Mouse (Mus musculus) lung, embryonic 14.5 days (tissue): ENCODE results near the gene Entpd2. TPM values are rescaled to one million over a fixed set of nuclear protein-coding genes. Genes with fewer than 3 reads are reported as not detected.

Experiments used
- ATAC-seq: fragments of 200-750 bp; cut with Nextera tagmentation; 2 replicates; pipeline ENCODE4 v1.8.0; 2017; ENCODE audit warnings: mild to moderate bottlenecking, moderate TSS enrichment, moderate library complexity; ENCODE audit not compliant: insufficient read depth
- DNase-seq: peaks from one replicate; pipeline ENCODE4 v3.0.0-alpha.2; 2015
- H3K27ac ChIP-seq: fragments of 300-500 bp; sonication (generic); 2 replicates; pipeline ENCODE4 v1.5.1; 2014; ENCODE audit warnings: low read depth, mild to moderate bottlenecking, moderate library complexity
- H3K27me3 ChIP-seq: fragments of 300-500 bp; sonication (generic); 2 replicates; pipeline ENCODE4 v1.6.1; 2014; ENCODE audit warnings: low read length, control low read depth; ENCODE audit not compliant: insufficient read depth
- H3K36me3 ChIP-seq: fragments of 300-500 bp; sonication (generic); 2 replicates; pipeline ENCODE4 v1.6.1; 2014; ENCODE audit warnings: control low read depth; ENCODE audit not compliant: insufficient read depth
- H3K4me1 ChIP-seq: fragments of 300-500 bp; sonication (generic); 2 replicates; pipeline ENCODE4 v1.6.1; 2014; ENCODE audit warnings: antibody characterized with exemption, control low read depth; ENCODE audit not compliant: insufficient read depth
- H3K4me2 ChIP-seq: fragments of 300-500 bp; sonication (generic); 2 replicates; pipeline ENCODE4 v1.6.1; 2014; ENCODE audit warnings: mild to moderate bottlenecking
- H3K4me3 ChIP-seq: fragments of 300-500 bp; sonication (generic); 2 replicates; pipeline ENCODE4 v1.5.1; 2014; ENCODE audit warnings: low read depth, low read length
- H3K9ac ChIP-seq: fragments of 300-500 bp; sonication (generic); 2 replicates; pipeline ENCODE4 v1.6.1; 2014
- H3K9me3 ChIP-seq: fragments of 300-500 bp; sonication (generic); 2 replicates; pipeline ENCODE4 v1.6.1; 2016; ENCODE audit warnings: low read depth, low read length, control low read depth
- CTCF ChIP-seq: IDR thresholded peaks from 2 replicates; pipeline ENCODE4 v1.5.1; 2016; ENCODE audit warnings: antibody characterized with exemption, low read depth
- WGBS: fragments of 180-500 bp; shearing (Covaris S2); extraction: QIAGEN DNeasy Blood & Tissue Kit; methylation state at CpG from one replicate; pipeline ENCODE4 v1.1.7; 2014; 5-methylcytosine and 5-hydroxymethylcytosine counted together
- polyA plus RNA-seq: library from polyadenylated mRNA; unstranded; fragments of >200 nt; fragmentation: Nextera tagmentation; extraction: Ambion mirVana; gene quantifications from 2 replicates; pipeline ENCODE4 v1.2.1, GENCODE M21; 2014

The Entpd2 gene
- polyA plus RNA-seq, 1 experiment from 2014 or later: 0.92 TPM

- Histone ChIP-seq H3K27ac (no peak overlapping the region), H3K4me2 (no peak overlapping the region), H3K9me3 (no peaks in the 10 kb centered on the region), H3K4me3 (no peak overlapping the region), H3K4me1 (0 out of 2 replicates have a peak, but pooled peaks cover 8% of the 10 kb centered on the region), H3K27me3 (peaks cover 47% of the 10 kb centered on the region), H3K9ac (no peak overlapping the region), H3K36me3 (no peaks in the 10 kb centered on the region)
- peak; percentile 60; the same call in 1 of the 2 replicates for ATAC-seq
- DNase-seq: peak; percentile 39
- 37% methylated on average over 3 of the region's 3 CpGs for WGBS
- no peak for TF ChIP-seq CTCF
Observed at GRCm38 (mm10) chr2:25394281-25395221, 1.1 kb upstream of the Entpd2 start.

- no peak for TF ChIP-seq CTCF
- no peak overlapping the region for H3K9ac ChIP-seq
- no peaks in the 10 kb centered on the region for H3K36me3 ChIP-seq
- no peak overlapping the region for H3K27ac ChIP-seq
- DNase-seq (no peak), ATAC-seq (no peak)
- peak overlapping the region; percentile 76 for H3K4me2 ChIP-seq
- peaks cover 68% of the 10 kb centered on the region for H3K27me3 ChIP-seq
- WGBS: 34% methylated on average over 3 of the region's 3 CpGs
- H3K4me3 ChIP-seq: peak overlapping the region; percentile 36
- H3K4me1 ChIP-seq: 0 out of 2 replicates have a peak, but pooled peaks cover 8% of the 10 kb centered on the region
- no peaks in the 10 kb centered on the region for H3K9me3 ChIP-seq
Observed at GRCm38 (mm10) chr2:25396597-25396983, 916 bp downstream of the Entpd2 start.

- no peak for ATAC-seq
- no peak overlapping the region for H3K9ac ChIP-seq
- no peak overlapping the region for H3K4me3 ChIP-seq
- H3K4me2 ChIP-seq: no peak overlapping the region
- no peaks in the 10 kb centered on the region for H3K36me3 ChIP-seq
- WGBS: 50% methylated on average over 1 of the region's 1 CpGs
- no peak overlapping the region for H3K27ac ChIP-seq
- peaks cover 72% of the 10 kb centered on the region for H3K27me3 ChIP-seq
- 0 out of 2 replicates have a peak, but pooled peaks cover 8% of the 10 kb centered on the region for H3K4me1 ChIP-seq
- no peak for TF ChIP-seq CTCF
- DNase-seq: no peak
- no peaks in the 10 kb centered on the region for H3K9me3 ChIP-seq
Observed at GRCm38 (mm10) chr2:25397010-25397409, 1.3 kb downstream of the Entpd2 start.

GRCm38 (mm10) chr2:25398065-25398464 is 2.4 kb downstream of the Entpd2 start:
- Histone ChIP-seq H3K27me3 (peaks cover 82% of the 10 kb centered on the region), H3K9ac (no peak overlapping the region), H3K4me2 (no peak overlapping the region), H3K4me1 (0 out of 2 replicates have a peak, but pooled peaks cover 8% of the 10 kb centered on the region), H3K36me3 (no peaks in the 10 kb centered on the region), H3K27ac (no peak overlapping the region), H3K4me3 (no peak overlapping the region), H3K9me3 (no peaks in the 10 kb centered on the region)
- ATAC-seq (no peak), DNase-seq (no peak)
- TF ChIP-seq CTCF: no peak
- 86% methylated on average over 7 of the region's 7 CpGs for WGBS

GRCm38 (mm10) chr2:25399051-25399450 is 3.4 kb downstream of the Entpd2 start, which contains the start of gene Npdc1:
Npdc1 (plus strand) TSS chr2:25399351.
- ATAC-seq (no peak), DNase-seq (no peak)
- H3K27ac ChIP-seq: no peak within 1 kb of the TSS
- 56% methylated on average over 8 of the region's 8 CpGs for WGBS
- no peaks in the 10 kb centered on the region for H3K9me3 ChIP-seq
- H3K36me3 ChIP-seq: no peaks in the 10 kb centered on the region
- no peak within 1 kb of the TSS for H3K4me3 ChIP-seq
- 0 out of 2 replicates have a peak, but pooled peaks cover 8% of the 10 kb centered on the region for H3K4me1 ChIP-seq
- H3K27me3 ChIP-seq: peaks cover 89% of the 10 kb centered on the region
- TF ChIP-seq CTCF: no peak
- H3K9ac ChIP-seq: no peak within 1 kb of the TSS
- no peak within 1 kb of the TSS for H3K4me2 ChIP-seq

GRCm38 (mm10) chr2:25400291-25400690 is 4.6 kb downstream of the Entpd2 start:
- Histone ChIP-seq H3K27ac (no peak overlapping the region), H3K9ac (no peak overlapping the region), H3K36me3 (no peaks in the 10 kb centered on the region), H3K4me1 (0 out of 2 replicates have a peak, but pooled peaks cover 5% of the 10 kb centered on the region), H3K9me3 (no peaks in the 10 kb centered on the region), H3K4me3 (no peak overlapping the region), H3K27me3 (peaks cover 87% of the 10 kb centered on the region), H3K4me2 (peak overlapping the region; percentile 41; the same call in 1 of the 2 replicates)
- no peak for TF ChIP-seq CTCF
- DNase-seq (no peak), ATAC-seq (no peak)
- WGBS: 21% methylated on average over 16 of the region's 16 CpGs

- H3K9ac ChIP-seq: no peak overlapping the region
- H3K9me3 ChIP-seq: no peaks in the 10 kb centered on the region
- ATAC-seq: no peak
- no peak overlapping the region for H3K4me3 ChIP-seq
- peaks cover 83% of the 10 kb centered on the region for H3K27me3 ChIP-seq
- H3K36me3 ChIP-seq: no peaks in the 10 kb centered on the region
- peak overlapping the region; percentile 41; the same call in 1 of the 2 replicates for H3K4me2 ChIP-seq
- 3% methylated on average over 17 of the region's 17 CpGs for WGBS
- DNase-seq: peak; percentile 71
- TF ChIP-seq CTCF: peak; percentile 63
- H3K4me1 ChIP-seq: 0 out of 2 replicates have a peak, but pooled peaks cover 3% of the 10 kb centered on the region
- H3K27ac ChIP-seq: no peak overlapping the region
Observed at GRCm38 (mm10) chr2:25400764-25401163, 5.1 kb downstream of the Entpd2 start.
